Mouse (Mus musculus): Measurements from ENCODE around the gene Slc16a4.

DNA sequence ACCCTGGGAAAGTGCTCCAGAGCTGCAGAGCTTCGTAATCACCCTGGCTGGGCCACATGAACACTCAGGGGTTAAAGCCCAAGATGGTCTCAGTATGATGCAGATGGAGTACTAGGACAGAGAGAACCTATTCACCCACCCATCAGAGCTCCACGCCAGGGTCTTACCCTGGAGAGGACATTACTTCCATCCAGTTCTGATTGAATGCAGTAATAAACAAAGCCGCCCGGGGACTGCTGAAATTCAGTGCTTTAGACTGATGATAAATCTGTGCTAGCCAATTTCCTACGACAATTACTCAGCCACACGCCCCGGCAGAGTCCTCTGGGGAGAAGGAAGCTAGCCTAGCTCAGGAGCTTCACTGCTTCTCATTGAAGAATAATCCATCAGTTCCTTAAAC lies 34.3 kb upstream of the Slc16a4 start:
- TF ChIP-seq CTCF (IDR thresholded peaks at IDR 0.05; ENCODE audit: borderline replicate concordance, control insufficient read depth, extremely low read depth, insufficient read depth, low read length, poor library complexity) (no peak), POLR2A (IDR thresholded peaks at IDR 0.05; ENCODE audit: control insufficient read depth, extremely low read depth, insufficient read depth, low read length, poor library complexity) (no peak)
